Mouse (Mus musculus) embryo, embryonic 10.5 days (tissue): ENCODE measurements around the gene Cfap54.

ENCODE experiments used
- DNase-seq: peaks from one replicate; pipeline ENCODE4 v3.0.0-alpha.2; 2015; ENCODE audit warnings: low spot score

Cfap54 gene

GRCm38 (mm10) chr10:93081133-93081779 is at the start of gene Cfap54:
Gene Cfap54 (minus strand): TSS chr10:93081618.
- DNase-seq, result peak; percentile 96

DNA sequence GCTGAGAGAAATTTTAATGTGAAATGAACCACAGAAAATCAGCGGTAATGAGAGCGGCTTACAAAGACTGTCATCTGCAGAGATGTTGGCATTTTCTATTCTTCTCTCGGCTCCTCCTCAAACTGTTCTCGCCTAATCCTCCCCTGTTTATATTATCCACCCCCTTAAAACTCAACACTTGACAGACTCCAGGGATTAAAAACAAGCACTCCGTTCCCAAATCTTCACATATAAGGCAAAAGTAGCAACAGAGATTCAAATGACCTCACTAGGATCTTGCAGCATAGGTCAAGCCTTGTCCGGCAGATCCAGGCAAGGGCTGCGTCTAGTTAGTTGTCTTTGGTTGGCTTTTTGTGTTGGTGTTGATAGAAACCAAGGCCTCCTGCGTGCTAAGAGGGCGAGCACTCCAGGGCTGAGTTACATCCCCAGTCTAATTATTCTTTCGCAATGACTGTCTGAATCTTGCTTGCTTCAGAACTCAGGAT is 49.1 kb upstream of the Cfap54 start:
- DNase-seq, result no peak

- no peak for DNase-seq
Observed at GRCm38 (mm10) chr10:93129904-93130455, 48.6 kb upstream of the Cfap54 start.

GRCm38 (mm10) chr10:93129345-93129744 is 47.9 kb upstream of the Cfap54 start:
- DNase-seq, result no peak

DNA sequence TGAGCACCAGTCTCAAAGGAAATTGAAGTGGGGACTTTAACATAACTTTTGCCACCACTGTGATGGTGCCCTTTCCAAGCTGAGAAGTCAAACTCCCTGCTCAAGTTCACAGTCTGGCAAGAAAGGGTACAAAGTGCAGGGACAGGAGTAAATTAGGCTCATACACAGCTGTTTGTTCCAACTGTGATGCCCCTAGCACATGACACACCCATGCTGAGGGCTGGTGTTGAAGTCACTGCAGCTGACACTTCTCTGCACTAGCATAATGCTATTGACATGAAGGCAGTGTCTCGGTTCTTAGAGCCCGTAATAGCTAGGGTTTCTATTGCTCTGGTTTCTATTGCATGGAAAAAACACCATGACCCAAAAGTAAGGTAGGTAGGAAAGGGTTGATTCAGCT is 47.1 kb upstream of the Cfap54 start:
- no peak for DNase-seq

GRCm38 (mm10) chr10:93126025-93126424 is 44.6 kb upstream of the Cfap54 start:
- DNase-seq, result no peak

GRCm38 (mm10) chr10:93123957-93124613 is 42.7 kb upstream of the Cfap54 start:
- peak; percentile 13 for DNase-seq

DNA sequence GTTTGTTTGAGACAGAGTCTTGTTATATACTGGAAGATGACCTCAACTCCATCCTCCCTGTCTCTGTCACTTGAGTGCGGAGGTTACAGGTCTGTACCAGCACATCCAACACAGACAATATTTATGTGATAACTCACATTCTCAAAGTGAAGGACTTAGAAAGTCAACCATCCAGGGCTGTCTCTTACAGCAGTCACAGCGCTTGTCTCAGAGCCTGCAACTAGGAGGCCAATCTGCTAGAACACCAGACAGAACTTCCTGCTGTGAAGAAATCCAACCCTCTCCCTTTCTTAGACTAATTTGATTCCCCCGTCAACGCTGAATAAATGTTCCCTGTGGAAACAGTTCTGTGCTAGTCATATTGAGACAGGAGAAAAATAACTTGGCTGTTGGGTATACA is 41.9 kb upstream of the Cfap54 start:
- DNase-seq, result no peak

GRCm38 (mm10) chr10:93122399-93123184 is 41.2 kb upstream of the Cfap54 start:
- DNase-seq, result no peak

- no peak for DNase-seq
Observed at GRCm38 (mm10) chr10:93121262-93121860, 39.9 kb upstream of the Cfap54 start.

DNA sequence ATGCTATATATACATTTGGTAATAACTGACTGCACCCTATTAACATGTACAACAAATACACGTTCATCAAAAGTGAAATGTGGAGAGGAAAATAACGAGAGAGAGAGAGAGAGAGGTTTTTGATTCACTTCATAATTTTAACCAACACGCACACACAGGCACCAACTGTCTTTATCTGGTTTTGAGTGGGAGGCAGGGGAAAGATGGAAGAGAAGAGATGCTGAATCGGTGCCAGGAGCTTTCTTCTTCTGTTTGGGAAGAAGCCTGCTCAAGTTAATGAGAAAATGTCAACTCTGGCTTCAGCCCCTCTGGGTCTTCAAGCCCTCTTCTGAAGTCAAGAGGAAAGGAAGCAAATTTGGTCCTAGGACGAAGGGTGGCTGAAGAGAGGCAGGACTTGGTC is 38.4 kb upstream of the Cfap54 start:
- DNase-seq, result no peak

- no peak for DNase-seq
Observed at GRCm38 (mm10) chr10:93116636-93117035, 35.2 kb upstream of the Cfap54 start.

DNA sequence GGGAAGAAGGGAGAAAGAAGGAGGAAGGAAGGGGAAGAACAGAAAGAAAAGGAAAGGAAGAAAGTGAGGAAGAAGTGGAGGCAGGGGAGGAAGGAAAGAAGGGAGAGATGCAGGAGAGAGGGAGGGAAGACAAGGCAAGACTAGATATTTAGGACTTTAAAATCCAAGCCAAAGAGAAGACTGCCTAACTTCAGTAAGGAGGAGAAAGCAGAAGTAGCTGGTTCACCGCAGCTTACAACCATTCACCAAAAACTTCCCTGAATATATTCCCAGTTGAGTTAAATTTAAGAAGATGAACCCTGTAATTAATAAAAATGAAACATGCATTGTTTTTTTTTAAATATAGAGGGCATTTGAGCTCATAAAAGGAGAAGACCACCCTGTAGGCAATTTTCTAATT is 34.3 kb upstream of the Cfap54 start:
- DNase-seq, result no peak

- DNase-seq, result no peak
Observed at GRCm38 (mm10) chr10:93114782-93115181, 33.4 kb upstream of the Cfap54 start.

GRCm38 (mm10) chr10:93113968-93114367 is 32.5 kb upstream of the Cfap54 start:
- DNase-seq, result no peak

DNA sequence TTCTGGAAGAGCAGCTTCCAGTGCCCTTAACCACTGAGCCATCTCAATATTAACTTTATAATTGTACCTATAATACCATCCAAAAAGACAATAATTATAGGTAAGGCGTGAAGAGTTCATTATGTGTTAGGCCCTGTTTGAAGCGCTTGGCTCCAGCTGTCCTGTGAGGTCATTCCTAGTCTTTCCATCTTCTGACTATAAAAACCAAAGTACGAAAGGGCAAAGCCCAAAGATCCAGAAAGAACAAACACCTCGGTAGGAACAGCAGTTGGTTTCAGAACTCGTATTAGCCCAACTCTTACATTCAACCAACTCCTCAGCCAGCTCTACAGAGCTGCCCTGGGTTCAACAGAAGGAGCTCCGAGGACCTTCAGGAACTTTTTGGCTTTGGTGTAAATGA is 30.6 kb upstream of the Cfap54 start:
- no peak for DNase-seq

DNA sequence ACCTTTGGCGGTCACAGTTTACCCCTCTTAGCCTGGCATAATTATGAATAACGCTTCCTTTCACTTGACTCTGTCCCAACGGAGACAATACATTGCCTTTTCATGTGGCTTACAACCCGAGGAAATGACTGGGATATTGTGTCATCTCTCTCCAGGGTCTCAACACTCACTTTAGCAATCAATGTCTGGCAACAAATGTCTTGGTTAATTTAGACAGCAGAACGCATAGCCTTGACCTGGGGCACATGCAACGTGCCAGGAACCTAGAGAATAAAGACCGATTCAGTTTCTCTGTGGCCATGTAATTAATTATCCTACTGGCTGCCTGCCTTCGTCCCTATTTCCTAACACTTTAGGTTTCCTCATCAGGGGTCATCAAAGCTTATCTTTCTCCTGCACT is 30.0 kb upstream of the Cfap54 start:
- no peak for DNase-seq

GRCm38 (mm10) chr10:93105358-93105757 is 23.9 kb upstream of the Cfap54 start:
- no peak for DNase-seq

DNA sequence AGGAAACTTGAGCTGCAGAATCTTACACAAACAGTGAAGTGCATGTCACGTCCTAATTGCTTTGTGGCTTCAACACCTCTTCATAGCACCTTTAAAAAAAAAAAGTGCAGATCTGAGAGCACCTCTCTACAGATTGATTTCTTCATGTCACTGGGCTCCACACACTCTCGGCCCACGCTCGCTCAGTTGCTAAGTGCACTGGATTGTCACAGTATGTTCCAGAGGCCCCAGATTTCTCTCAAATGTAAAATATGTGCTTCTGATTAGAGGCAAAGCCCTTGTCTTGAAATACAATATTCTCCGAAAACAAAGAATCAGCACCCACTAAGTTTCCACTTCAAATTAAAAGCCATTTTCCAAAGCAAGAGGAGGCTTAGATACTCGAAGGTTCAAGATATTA is 22.9 kb upstream of the Cfap54 start:
- DNase-seq, result no peak

DNA sequence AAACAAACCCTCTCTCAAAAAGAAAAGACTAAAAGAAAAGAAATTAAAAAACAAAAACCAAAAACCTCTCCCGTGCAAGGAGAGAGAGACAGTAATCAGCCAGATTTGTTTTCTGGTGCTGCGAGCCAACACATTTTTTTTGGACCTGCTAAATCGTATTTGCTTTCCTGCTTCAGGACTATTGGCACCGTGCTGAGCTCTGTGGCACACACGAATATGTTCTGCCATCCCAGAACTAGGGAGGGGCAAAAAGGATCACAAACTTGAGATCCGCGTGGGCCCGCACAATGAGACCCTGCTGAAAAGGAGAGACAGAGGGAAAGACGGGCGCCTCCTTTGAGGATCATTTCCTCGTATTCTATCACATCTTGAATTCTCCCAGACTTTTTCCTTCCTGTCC is 22.3 kb upstream of the Cfap54 start:
- no peak for DNase-seq

DNA sequence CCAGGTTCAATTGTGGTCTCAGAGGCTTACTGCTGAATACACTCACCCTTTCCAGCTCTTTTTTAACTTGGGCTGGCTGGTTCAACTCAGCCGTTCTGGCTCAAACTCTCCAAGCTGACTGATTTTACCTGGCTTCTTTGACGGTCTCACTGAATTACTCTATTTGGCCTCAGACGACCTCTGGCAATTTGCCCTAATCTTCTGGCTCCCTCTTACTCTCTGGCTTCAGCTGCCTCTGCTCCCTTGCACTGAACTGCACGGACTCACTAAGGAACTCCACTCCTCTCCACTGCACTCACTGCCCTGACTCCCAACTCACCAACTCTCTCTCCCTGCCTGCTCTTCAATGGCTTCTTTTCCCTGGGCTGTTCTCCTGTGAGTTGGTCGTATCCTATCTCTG is 20.9 kb upstream of the Cfap54 start:
- no peak for DNase-seq

DNA sequence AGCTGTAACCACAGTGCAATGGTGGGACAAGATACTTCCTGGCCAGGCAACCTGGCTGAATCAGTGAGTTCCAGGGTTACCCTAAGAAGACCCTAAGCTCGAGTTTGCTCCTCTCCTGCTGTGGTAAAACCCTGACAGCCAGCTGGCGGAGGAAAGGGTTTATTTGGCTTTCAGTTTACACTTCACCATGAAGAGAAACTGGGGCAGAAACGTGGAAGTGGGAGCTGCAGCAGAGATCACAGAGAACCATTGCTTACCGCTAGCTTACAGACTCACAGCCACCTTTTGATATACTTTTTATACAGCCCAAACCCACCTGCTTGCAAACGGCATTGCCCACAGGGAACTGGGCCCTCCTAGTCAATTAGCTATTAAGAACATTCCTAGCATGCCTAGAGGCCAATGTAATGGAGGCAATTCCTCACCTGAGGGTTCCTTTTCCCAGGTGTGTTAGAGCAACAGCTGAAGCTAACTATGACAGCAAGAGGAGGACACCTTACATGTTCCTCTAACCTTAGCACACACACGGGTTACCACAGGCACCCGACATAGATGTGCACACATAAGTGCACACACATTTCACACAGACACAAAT is 16.9 kb upstream of the Cfap54 start:
- DNase-seq, result no peak
